Mouse (Mus musculus): Measurements from ENCODE around the gene Ccnk.

Ccnk gene

GRCm38 (mm10) chr12:108187541-108188091, 8.2 kb downstream of the Ccnk start:
- DNase-seq (ENCODE audit: low spot score), result no peak

- DNase-seq (ENCODE audit: low spot score), result no peak
These were observed 14.5 kb downstream of the Ccnk start for GRCm38 (mm10) chr12:108193878-108194277.

GRCm38 (mm10) chr12:108195761-108196160, 16.4 kb downstream of the Ccnk start:
- no peak for DNase-seq (ENCODE audit: low spot score)

GRCm38 (mm10) chr12:108198447-108198846, 19.1 kb downstream of the Ccnk start:
- DNase-seq (ENCODE audit: low spot score), result no peak

- no peak for DNase-seq (ENCODE audit: low spot score)
These were observed 20.7 kb downstream of the Ccnk start for GRCm38 (mm10) chr12:108200094-108200493.

- no peak for DNase-seq (ENCODE audit: low spot score)
These were observed 24.5 kb downstream of the Ccnk start for GRCm38 (mm10) chr12:108203895-108204294.

- no peak for DNase-seq (ENCODE audit: low spot score)
These were observed 25.6 kb downstream of the Ccnk start for GRCm38 (mm10) chr12:108204978-108205377.

- DNase-seq (ENCODE audit: low spot score), result peak; percentile 88
These were observed 27.3 kb downstream of the Ccnk start for GRCm38 (mm10) chr12:108206641-108207040.

GRCm38 (mm10) chr12:108208216-108208615, 28.8 kb downstream of the Ccnk start:
- DNase-seq (ENCODE audit: low spot score), result no peak

GRCm38 (mm10) chr12:108208726-108209438, 29.5 kb downstream of the Ccnk start:
- peak; percentile 71 for DNase-seq (ENCODE audit: low spot score)

- no peak for DNase-seq (ENCODE audit: low spot score)
These were observed 31.2 kb downstream of the Ccnk start for GRCm38 (mm10) chr12:108210623-108211022.

GRCm38 (mm10) chr12:108212071-108212470, 32.7 kb downstream of the Ccnk start:
- no peak for DNase-seq (ENCODE audit: low spot score)

GRCm38 (mm10) chr12:108212476-108212875, 33.1 kb downstream of the Ccnk start:
- no peak for DNase-seq (ENCODE audit: low spot score)

- DNase-seq (ENCODE audit: low spot score), result no peak
These were observed 34.0 kb downstream of the Ccnk start for GRCm38 (mm10) chr12:108213090-108214041.

- no peak for DNase-seq (ENCODE audit: low spot score)
These were observed 35.7 kb downstream of the Ccnk start for GRCm38 (mm10) chr12:108215090-108215489.

- no peak for DNase-seq (ENCODE audit: low spot score)
These were observed 37.4 kb downstream of the Ccnk start for GRCm38 (mm10) chr12:108216611-108217370.

- peak; percentile 56 for DNase-seq (ENCODE audit: low spot score)
These were observed 38.2 kb downstream of the Ccnk start for GRCm38 (mm10) chr12:108217572-108217971.

GRCm38 (mm10) chr12:108219163-108219562, 39.8 kb downstream of the Ccnk start:
- no peak for DNase-seq (ENCODE audit: low spot score)

- no peak for DNase-seq (ENCODE audit: low spot score)
These were observed 40.6 kb downstream of the Ccnk start for GRCm38 (mm10) chr12:108219825-108220616.

- no peak for DNase-seq (ENCODE audit: low spot score)
These were observed 41.2 kb downstream of the Ccnk start for GRCm38 (mm10) chr12:108220621-108221020.

- DNase-seq (ENCODE audit: low spot score), result no peak
These were observed 41.8 kb downstream of the Ccnk start for GRCm38 (mm10) chr12:108221206-108221605.
